Mouse (Mus musculus) cerebellum, adult (tissue): ENCODE measurements at regions not wholly inside any gene's neighbourhood (a gene's known extent, or its start where the extent isn't known, plus 50 kb on each side); places are given as distances from the start of the nearest gene placed in this dataset.
"Not testable (repeated sequence)": the region's sequence is repeated elsewhere in the genome, so short reads cannot be mapped to it uniquely, and the experiment has no call there.

Source experiments
- ATAC-seq: cut with Nextera tagmentation; 2 replicates; pipeline ENCODE4 v1.9.2; 2017; ENCODE audit warnings: mild to moderate bottlenecking, moderate library complexity, mixed read lengths; ENCODE audit not compliant: insufficient number of reproducible peaks, low FRiP score, low TSS enrichment

DNA sequence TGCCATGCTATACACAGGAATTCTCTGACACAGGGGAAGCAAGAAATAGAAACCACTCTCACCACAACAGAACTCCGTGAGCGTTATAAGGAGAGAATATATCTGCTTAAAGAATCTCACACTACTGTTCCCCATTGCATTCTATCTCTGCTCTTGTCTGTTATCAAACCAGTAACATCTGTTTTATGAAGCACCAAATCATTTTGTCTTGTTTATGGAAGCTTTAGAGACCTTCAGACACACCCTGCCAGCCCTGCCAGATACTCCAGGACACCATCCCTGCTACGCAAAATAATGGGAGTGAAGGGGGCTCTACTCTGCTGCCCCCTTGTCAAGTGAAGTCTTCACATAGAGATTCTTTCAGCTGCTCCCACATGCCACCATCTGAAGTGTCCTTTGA, 811.9 kb downstream of the Diaph3 start:
- no peak for ATAC-seq

DNA sequence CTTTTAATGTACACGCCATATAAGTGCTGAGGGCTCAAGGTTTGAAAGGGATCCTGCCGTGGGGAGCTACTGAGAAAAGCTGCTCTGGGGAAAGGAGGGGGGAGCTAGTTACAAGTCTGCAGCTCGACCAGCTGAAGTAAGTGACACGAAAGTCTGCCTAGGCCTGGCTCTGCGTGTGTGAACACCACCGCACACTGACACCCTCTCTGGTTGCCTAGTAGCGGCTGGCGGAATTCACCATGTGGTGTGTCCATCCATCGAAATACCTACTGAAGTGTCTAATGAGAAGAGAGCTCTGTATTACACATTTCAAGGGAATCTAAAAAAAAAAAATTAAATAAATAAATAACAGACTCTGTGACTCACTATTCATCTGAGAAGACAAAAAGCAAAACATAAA, 813.4 kb downstream of the Diaph3 start:
- no peak for ATAC-seq

DNA sequence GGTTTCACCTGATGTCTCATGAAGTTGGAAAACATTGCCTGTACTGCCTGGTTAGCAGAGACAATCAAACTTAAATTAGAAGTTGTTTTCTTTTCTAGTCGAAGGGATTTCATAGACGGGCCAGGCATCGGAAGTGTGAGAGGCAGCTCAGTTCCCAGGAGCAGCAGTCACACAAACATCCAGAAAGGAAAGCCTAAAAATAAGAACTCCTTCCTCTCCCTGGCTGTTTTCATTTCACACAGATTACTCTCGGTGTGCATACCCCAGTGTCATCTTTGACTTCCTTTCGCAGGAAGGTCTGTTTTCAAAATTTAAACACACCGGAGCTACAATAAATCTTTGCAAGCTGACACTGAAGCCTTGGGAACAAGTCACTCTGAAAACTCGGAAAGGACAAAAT, 818.7 kb downstream of the Diaph3 start:
- ATAC-seq, result no peak

DNA sequence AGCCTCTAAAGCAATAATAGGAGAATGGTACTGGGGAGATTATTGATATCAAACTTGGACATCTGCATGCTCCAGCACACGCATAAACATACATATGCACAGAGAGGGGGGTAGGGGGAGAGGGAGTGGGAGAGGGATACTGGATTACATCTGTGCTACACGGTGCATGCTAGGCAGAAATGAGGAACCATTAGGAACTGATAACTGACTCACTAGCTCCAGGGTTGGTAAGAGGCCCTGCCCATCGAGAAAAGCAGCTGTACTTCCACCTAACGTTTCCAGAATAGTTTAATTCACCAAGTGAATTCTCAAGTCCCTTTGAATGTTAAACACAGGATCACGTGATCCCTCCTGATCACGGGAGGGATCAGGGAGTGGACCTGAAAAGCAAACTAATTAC, 825.1 kb downstream of the Diaph3 start:
- no peak for ATAC-seq

DNA sequence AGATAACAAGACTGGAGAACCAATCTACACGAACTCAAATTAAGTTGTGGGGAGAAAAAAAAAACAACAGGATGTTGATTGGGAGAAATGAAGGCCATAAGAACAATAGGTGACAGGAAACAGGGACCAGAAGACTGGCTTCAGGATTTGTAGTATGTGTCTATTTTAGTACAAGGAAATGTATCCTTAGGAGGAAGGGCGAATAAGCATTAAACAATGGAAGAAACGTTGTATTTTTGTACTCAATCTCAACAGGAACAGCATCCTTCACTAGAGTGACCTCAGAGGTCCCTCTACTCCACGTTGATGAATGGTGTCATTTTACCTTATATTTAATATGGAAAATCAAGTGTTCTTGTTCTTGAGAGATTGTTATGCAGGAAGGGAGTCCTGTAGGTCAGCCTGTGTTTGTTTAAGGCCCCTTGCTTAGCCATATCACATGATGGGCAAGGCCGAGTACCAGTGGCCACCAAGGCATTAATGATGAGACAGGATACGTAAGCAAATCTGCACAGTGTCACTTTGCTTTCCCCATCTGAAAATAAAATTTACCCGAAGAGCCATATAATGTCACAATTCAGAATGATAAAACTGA, 832.0 kb downstream of the Diaph3 start:
- no peak for ATAC-seq

DNA sequence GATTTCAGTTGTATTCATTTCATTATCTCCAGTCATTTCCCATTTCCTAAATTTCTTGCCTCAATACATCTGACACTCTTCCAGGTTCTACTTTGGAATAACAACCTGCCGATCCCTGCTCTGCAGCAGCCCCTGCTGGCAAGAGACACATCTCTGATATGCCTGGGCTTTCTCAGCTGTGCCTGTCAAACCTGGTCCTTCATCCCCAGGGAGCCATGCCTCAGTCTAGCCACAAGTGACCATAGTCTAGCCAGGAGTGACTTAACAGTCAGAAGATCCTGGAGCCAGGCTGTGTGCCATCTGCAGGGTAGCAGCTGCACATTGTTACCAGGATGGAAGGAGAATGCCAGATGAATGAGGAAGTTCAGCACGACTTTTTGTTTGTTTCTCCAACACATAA, 833.2 kb downstream of the Diaph3 start:
- no peak for ATAC-seq

DNA sequence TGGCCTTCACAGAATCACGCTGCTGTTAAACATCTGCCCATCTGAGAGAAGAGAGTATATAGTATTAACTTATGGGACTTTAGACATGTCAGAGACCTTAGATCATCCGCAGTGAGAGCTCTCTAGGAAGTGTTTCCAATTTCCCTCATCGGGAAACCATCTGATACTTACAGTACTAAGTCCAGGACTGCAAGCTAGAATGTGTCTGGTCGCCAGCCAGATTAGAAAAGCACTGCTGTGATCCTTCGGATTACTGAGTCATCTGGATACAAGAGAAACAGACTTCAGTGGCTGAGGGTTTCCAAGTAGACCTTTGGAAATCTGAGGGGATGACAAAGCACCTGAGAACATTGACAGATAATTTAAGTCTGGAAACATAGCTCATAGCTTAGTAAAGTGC, 839.4 kb downstream of the Diaph3 start:
- no peak for ATAC-seq

DNA sequence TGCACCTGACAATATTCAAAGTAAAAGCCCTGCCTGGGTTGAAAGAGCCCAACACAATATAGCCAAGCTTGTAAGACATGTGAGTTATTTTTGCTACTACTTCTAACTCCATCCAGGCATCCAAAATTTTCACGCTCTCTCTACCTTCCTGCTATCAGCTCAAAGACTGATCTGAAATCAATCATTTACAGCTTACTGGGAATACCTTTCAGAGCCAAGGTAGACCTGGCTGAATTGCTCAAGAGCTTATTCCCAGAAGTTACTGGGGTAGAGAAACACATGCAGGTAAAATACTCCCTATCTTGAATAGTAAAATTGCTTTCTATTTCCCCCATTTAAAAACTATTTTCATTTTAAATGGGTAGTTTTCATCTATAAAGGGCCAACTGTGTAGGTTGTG, 840.2 kb downstream of the Diaph3 start:
- no peak for ATAC-seq

DNA sequence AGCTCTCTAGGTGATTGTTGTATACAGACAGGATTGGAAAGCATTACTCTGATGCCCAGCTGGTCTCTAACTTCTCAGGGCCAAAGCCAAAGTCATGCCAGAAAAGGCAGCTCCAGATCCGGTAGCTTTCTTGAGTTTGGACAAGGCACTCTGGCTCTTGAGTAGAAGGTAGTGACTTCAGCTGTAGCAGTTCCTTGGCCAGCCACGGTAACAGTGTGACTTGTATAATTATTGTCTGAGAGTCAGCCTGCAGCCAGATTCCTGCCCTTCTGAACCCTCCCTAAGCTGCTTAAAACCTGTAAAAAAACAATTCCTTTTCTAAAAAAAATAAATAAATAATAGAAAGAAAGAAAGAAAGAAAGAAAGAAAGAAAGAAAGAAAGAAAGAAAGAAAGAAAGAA, 843.0 kb downstream of the Diaph3 start:
- no peak for ATAC-seq

DNA sequence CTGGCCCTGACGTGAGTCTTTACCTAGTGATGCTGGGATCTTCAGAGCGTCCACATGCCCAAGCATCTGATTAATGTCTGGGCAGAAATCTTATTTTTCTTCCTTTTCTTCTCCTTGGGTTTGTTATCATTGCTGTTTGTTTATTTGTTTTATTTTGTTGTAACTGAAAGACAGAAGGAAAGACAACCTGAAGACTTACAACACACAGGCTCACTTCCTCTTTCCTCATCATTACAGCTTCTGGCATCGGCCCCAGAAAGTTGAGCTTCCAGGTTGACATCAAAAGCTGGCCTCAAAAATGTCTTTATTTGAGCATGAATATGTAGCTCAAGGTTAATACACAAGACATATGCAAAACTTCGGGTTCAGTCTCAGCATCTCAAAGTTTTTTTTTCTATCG, 846.4 kb downstream of the Diaph3 start:
- not testable (repeated sequence) for ATAC-seq

DNA sequence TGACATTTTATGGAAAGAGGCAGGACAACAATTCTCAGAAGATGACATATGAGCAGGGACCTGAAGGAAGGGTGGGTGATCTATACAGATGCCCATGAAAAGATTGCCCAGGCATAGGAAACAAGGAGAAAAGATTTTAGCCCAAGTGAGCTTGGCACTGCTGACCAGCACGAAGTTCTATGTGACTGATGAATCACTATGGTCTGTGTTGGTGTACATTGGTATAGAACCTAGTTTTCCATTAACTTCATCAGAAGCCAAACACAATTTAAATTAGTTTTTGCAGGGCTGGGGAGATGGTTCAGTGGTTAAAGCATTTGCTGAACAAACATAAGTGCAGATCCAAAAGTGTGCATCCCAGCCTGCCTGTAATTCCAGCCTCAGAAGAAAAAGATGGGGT, 847.2 kb downstream of the Diaph3 start:
- no peak for ATAC-seq

DNA sequence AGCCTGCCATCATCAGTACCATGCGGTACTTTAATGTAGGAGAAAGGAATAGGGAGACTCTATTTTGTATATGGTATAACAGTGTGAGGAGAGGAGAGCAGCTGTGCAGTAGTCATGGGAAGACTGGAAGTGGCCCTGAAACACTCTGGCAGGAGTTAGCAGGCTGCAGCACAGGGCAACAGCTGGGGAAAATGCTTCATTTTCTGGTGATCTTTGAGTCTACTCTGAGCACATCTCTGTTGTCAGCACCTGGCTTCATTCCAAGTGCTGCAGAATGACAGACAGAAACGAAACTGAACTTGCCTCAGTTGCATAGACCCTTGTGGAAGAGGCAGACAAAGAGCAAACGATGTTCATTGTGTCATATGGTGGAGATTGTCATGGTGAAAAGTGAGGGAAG, 847.7 kb downstream of the Diaph3 start:
- no peak for ATAC-seq

DNA sequence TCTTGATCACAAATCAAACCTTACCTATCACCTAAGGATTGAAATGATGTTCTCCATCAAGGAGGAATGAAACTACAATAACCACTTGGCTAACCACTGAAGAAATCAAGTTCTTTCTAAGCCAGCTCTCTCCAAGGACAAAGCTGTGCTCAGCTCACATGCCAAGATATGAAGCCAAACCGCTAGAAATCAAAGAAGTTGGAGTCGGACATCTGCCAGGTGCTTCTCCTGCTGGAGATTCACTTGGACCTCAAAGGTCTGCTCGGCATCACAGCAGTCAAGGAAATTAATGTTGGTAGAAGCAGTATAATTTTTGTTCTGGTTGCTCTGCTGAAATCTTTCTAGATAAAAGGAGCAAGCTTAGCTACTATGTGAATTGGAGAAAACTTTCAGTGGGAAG, 850.5 kb downstream of the Diaph3 start:
- ATAC-seq, result no peak

DNA sequence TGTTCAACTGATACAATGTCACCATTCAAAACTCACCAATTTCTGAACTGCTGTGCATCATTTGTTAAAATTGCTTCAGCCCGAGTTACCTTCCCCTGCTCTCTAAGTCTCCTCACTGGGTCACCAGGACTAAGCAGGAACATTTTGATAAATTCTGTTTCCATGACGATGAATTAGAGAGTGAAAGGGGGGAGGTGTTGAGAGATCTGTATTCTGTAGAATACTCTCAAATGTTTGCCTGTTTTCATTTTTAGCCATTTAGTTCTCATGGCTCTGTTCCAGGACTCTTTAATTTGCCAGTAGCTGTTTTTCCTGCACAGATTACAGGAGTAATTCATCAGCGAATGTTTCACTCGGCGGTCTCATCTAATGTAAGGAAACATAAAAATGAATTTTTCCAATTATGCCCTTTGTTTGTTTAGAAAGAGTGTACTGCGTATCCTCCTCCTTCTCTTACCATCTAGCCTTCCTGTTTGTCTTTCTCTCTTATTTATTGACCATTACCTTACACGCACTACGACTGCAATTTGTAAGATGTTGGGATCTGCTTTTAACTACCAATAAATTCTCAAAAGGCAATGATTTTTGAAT, 879.3 kb downstream of the Diaph3 start:
- ATAC-seq, result no peak

DNA sequence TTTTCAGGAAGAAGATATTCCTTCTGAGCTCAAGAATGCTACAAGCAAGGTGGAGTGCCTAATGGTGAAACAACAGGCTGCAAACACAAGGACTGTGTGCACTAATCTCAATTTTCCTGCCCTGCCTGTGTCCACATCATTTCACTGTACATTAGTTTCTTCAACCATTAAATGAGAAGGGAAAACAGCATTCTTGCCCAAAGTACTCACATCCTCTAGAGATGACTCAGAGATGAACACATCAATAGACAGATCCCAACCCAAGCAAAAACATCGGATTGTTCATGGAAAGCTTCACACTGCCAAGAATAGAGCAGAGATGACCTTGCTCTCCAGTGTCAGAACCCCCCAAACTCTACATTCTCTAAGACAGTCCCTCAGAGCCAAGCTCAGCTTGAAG, 886.8 kb downstream of the Diaph3 start:
- no peak for ATAC-seq

DNA sequence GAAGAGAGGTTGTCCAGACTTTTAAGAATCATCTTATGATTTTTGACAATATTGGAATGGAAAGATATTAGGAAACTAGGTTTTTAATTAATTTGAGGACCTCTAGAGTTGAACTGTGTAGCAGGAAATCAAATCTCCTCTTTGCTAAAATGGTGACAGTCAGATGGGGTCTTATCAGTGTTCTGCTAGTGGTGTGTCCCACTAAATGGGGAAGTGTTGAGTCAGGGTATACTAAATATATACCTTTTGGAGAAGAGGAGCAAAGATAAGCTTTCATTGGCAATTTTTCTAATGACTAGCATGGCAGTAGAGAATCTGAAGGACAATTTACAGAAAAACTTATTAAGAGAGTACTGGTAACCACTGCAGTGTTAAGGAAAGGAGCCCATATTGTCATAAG, 889.4 kb downstream of the Diaph3 start:
- ATAC-seq, result no peak

DNA sequence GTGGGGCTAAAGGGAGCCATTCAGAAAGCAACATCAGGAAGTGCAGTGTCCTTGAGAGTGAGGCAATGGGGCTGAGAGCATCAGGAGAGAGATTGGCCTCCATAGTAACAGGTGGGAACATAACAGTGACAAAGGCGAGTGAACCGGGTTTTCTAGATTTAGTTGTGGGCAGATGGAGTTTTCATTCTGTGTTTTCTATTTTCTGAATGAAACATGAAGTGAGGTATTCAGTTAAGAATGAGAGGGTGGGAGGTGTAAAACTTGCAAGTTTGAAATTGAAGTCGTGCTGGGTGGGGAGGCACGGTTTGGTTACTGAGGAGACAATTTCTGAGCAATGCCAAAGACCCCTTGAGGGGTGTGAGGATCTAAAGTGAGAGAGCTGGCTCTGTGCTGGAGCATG, 893.3 kb downstream of the Diaph3 start:
- ATAC-seq, result no peak

DNA sequence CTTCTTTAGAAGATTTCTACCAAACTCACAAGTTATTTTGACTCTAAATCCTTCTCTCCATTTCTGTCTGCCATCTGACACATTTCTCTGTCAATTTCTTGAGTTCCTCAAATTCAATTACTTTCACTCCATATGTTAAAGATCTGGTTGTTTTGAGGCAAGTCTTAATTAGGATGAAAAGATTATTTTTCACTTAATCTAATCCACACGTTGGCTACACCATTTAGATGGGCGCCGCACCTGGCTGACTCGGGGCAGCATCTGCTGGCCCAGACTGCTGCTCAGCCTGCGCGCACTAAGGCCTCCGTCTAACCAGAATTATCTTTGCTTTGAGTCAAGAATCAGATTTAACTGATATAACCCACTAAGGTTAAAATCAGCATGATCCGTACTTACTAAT, 894.3 kb downstream of the Diaph3 start:
- no peak for ATAC-seq

DNA sequence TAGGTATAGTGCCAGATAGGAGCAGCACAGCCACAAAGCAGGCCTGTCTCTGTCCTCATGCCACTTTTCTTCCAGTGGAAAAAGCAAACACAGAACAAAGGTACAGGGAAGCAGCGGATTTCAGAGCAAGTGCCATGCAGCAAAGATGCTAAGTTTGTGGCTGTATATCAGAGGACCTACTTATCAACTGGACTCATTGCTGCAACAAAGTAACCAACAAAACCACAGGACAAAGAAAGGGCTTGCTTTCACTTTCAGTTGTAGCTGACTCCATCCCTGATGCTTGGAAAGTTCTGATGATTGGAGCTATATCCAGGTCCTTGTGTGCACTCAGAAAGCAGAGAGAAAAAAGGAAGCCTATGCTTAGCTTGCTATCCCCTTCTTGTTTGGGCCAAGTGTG, 897.4 kb downstream of the Diaph3 start:
- no peak for ATAC-seq

DNA sequence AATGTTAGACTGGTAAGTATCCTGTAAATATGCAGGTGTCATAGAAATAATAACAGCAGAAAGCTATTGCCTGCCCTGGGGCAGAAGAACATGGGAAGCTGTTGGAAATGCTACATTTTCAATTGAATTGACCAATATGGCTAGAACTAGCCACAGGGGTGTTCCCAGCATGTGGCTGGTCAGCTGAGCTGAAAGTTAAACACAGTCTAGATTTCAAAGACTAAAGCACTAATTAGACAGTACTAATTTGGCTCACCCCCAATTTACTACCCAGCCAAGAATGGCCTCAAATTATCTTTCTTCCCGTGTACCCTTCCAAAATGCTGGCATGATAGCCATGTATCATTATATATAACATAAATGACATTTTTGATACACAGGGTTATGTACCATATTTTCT, 898.2 kb downstream of the Diaph3 start:
- no peak for ATAC-seq

DNA sequence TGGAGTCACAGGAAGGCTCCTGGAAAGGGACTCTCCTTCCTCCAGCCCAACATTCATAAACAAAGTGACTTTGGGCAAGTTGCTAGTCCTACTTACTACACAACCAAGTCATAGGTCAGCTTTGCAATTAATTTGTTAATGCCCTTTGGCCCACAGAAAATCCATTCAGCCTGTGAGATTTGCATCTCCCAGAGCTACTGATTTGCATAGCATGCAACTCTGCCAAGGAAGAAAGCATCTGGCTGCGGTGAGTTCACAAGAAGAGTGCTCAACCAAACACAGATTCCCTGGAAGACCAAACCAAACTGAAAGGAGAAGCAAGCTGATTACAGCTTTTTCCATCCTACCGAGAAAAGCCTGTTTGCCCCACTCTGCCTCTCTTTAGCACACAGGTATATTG, 901.9 kb downstream of the Diaph3 start:
- no peak for ATAC-seq

DNA sequence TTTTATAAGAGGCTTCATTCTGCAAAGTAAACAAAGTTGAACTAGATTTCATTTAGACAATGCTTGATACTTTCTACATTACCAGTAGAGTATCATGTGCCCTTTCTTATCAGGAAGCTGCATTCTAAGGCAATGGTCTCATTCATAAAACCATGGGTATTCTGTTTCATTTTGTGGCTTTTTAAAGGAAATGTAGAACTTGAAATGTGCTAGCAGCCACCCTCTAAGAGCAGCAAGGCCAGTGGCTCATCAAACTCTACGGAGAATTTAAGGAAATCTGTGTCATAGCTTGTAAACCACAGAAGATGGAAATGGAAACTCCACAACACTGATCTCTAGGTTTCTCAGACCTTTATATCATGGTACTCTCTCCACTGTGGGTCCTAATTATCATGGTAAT, 907.7 kb downstream of the Diaph3 start:
- ATAC-seq, result no peak

DNA sequence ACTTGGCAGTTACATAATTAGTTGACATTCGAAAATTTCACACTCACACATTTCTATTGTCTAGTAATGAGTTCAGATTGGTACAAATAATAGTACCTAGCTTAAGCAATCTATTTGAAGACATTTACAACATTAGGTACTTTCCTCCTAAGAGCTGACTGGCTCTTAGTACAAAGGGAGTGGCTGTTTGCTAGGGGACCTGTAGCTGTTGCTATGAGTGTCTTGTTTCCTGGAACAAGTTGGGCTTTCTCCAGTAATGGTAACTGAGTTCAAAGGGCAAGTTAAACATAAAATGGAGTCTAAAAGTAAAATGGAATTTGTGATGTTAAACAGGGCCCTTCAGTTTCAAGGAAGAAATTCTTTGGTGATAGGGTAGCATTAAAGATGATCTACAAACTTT, 910.4 kb downstream of the Diaph3 start:
- ATAC-seq, result no peak
